Comparison of ENCODE assay signal across 8 mouse cellular contexts in genomic region chr2:151039232-151039695, GRCm38 (mm10). TPM values are rescaled to one million over a fixed set of nuclear protein-coding genes. Genes with fewer than 3 reads are reported as not detected.
A peak's percentile ranks its signal among the peaks of the same experiment; 100 is the strongest.
DNase-seq lines count a peak whose midpoint lies in the region; ATAC-seq lines count a peak whose summit lies in the region.

Gene Ninl (minus strand): TSS chr2:151039382.
Gene Nanp (minus strand): TSS chr2:151039398.

- ATAC-seq in inflammation-experienced regulatory T-cells, adult 6 months = peak; percentile 88
- ATAC-seq in megakaryocyte-erythroid progenitor cell, adult 5-6 weeks (replicated peaks; ENCODE audit: low FRiP score, low TSS enrichment, poor library complexity, severe bottlenecking) = peak; percentile 83

- DNase-seq in adrenal gland, adult (ENCODE audit: inconsistent age in 2 of 2, low spot score in 1 of 2) = peak; percentile 96 to 98
- peak; percentile 98 for DNase-seq in embryo, embryonic 10.5 days (ENCODE audit: low spot score)
- peak; percentile 94 for DNase-seq in gastrocnemius, postnatal 14 days
- peak; percentile 93 to 97 for DNase-seq in left cerebral cortex, postnatal 10 days (ENCODE audit: extremely low spot score in 1 of 2, low spot score in 2 of 2)
- DNase-seq in right cerebral cortex, postnatal 25 days = peak; percentile 91
- peak; percentile 92 to 97 for DNase-seq in urinary bladder, postnatal 4 days (ENCODE audit: low spot score in 2 of 2)

- intact Hi-C loops in gastrocnemius, postnatal 14 days (cut with DNase I; ENCODE audit: low total_unique reads) = no loop called here
- intact Hi-C loops in left cerebral cortex, postnatal 10 days (cut with DNase I) = no loop called here

RNA-seq across cellular contexts. Expression of gene Ninl, which starts in this region (rescaled TPM):
- under 1 TPM; 0.27 to 0.39 TPM for total RNA-seq in gastrocnemius, postnatal 14 days (2021)
- 1 to 10 TPM in 1 of 3 experiments, under 1 TPM in 2; 0.53 to 1.2 (median 0.81) TPM for polyA plus RNA-seq in inflammation-experienced regulatory T-cells, adult 6 months (2017; shearing (Covaris generic))
- 1 to 10 TPM; 5.1 to 6.1 TPM for total RNA-seq in left cerebral cortex, postnatal 10 days (2021)
- total RNA-seq in megakaryocyte-erythroid progenitor cell, adult 5-6 weeks (2014; fragmentation: Nextera tagmentation) = 4.4 and 6.1 TPM in 2 replicates
- 9.6 and 11.2 TPM in 2 replicates for total RNA-seq in megakaryocyte-erythroid progenitor cell, adult 5-6 weeks (2017)

RNA-seq across cellular contexts. Expression of gene Nanp, which starts in this region (rescaled TPM):
- 1 to 10 TPM; 5.1 to 5.8 TPM for total RNA-seq in gastrocnemius, postnatal 14 days (2021)
- polyA plus RNA-seq in inflammation-experienced regulatory T-cells, adult 6 months (2017; shearing (Covaris generic)) = 10 to 100 TPM; 30.5 to 36.0 (median 31.3) TPM
- 10 to 100 TPM; 22.0 to 25.5 TPM for total RNA-seq in left cerebral cortex, postnatal 10 days (2021)
- 35.5 and 42.2 TPM in 2 replicates for total RNA-seq in megakaryocyte-erythroid progenitor cell, adult 5-6 weeks (2014; fragmentation: Nextera tagmentation)
- total RNA-seq in megakaryocyte-erythroid progenitor cell, adult 5-6 weeks (2017) = 26.2 and 38.6 TPM in 2 replicates

Comparison
In these comparisons a context has a peak if more than half of its experiments do, and no peak if none do; other contexts are left out.
1. Peak in every context shown above with its lines: DNase-seq and ATAC-seq.